Mouse (Mus musculus): ENCODE results near the gene Ulbp1. TPM values are rescaled to one million over a fixed set of nuclear protein-coding genes. Genes with fewer than 3 reads are reported as not detected.
"Not testable (repeated sequence)": the region's sequence is repeated elsewhere in the genome, so short reads cannot be mapped to it uniquely, and the experiment has no call there.

The Ulbp1 gene
- 1.3 TPM in 2 replicates for polyA plus RNA-seq (2015; fragmentation: Nextera tagmentation; extraction: Ambion mirVana)

DNA sequence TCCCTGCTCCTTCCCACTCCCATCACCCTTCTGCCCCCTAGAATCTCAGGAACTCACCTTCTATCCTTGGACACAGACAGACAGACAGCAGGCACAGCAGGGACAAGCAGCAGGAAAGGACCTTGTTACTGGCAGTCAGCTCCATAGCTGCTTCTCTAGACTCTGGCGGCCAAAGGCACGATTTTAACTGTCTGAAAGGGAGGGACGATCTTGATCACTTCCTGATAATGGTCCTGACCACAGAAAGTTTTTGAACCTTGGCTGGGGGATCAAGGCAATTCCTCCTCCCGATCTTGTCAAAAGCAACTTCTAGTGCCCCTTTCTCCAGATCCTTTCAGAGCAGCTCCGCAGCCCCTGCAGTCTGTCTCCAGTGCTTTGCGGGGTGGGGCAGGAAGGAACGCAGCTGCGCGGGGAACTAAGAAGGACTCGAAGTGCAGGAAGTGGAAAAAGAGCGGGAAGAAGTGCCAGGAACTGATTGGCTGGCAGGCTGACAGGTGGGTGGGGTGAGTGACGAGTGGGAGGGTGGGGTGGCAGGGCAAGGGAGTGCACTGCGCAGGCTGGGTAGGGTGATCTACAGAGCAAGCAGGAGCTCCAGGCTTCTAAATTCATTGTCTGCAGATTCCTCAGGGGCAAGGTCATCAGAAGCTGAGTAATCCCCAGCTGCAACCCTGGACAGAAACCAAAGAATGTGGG, at the start of gene Ulbp1:
Gene Ulbp1, minus strand, starts transcription at position 442 of the 693 bp plus-strand sequence.
- H3K4me1 ChIP-seq (ENCODE audit: control insufficient read depth, low read depth, low read length): no peaks in the 10 kb centered on the region; the same call in none of the 2 replicates
- no peak within 1 kb of the TSS for H3K9ac ChIP-seq (ENCODE audit: low read depth, low read length)
- H3K4me2 ChIP-seq (ENCODE audit: low read depth, low read length): peak within 1 kb of the TSS; percentile 48
- WGBS (ENCODE audit: insufficient replicate concordance): 15% methylated on average over 13 of the region's 13 CpGs
- H3K9me3 ChIP-seq (replicated peaks; ENCODE audit: control insufficient read depth, low read length): no peaks in the 10 kb centered on the region
- peak; percentile 75 for ATAC-seq (ENCODE audit: low read depth)
- no peaks in the 10 kb centered on the region for H3K36me3 ChIP-seq (ENCODE audit: control insufficient read depth, insufficient read depth)
- H3K27ac ChIP-seq (ENCODE audit: low read length): no peak within 1 kb of the TSS
- H3K27me3 ChIP-seq (ENCODE audit: control insufficient read depth, insufficient read depth, low read depth, low read length): no peaks in the 10 kb centered on the region
- H3K4me3 ChIP-seq (ENCODE audit: low read depth, low read length): peak within 1 kb of the TSS; percentile 43

DNA sequence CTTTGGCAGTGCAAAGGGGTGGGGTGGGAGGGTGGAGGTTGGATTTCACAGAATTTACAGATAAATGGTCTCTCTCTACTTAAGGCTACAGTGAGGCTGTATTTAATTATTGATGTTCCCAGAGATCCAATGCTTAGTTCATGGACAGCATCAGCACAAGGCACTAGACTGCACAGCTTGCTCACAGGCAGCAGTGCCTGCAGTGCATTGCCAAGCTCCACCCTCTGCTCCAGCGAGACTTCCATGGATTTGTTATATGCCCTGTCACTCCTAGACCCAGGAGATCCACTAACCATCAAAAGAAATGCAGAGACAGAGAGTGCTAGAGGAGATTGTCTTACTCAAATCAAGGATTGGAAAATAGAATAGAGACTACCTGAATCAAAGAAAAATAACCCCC, 24.7 kb upstream of the Ulbp1 start:
- H3K4me3 ChIP-seq (ENCODE audit: low read depth, low read length); H3K9ac ChIP-seq (ENCODE audit: low read depth, low read length); H3K4me1 ChIP-seq (ENCODE audit: control insufficient read depth, low read depth, low read length); H3K9me3 ChIP-seq (replicated peaks; ENCODE audit: control insufficient read depth, low read length); ATAC-seq (ENCODE audit: low read depth); H3K4me2 ChIP-seq (ENCODE audit: low read depth, low read length); H3K36me3 ChIP-seq (ENCODE audit: control insufficient read depth, insufficient read depth); H3K27me3 ChIP-seq (ENCODE audit: control insufficient read depth, insufficient read depth, low read depth, low read length); H3K27ac ChIP-seq (ENCODE audit: low read length): not testable (repeated sequence)
- WGBS (ENCODE audit: insufficient replicate concordance): 27% methylated on average over 1 of the region's 1 CpGs

DNA sequence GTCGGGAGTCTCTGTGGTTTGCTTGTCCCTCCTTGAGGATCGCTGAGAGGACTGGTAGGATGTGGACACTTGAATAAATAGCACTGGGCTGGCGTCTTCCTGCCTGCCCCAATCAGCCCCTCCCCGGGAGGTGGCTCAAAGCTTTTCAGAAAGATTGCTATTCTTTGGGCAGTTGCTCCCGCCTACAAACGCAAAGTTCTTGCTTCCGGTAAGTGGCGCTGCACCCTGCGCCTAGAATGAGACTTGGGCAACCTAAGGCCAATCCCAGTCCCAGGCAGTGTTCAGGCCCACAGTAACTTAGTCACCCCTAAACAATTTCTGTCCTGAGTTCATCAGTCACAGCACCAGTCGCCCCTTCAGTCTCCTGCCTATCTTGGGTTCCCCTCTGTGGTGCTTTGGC, 18.9 kb upstream of the Ulbp1 start:
- not testable (repeated sequence) for ATAC-seq (ENCODE audit: low read depth); H3K36me3 ChIP-seq (ENCODE audit: control insufficient read depth, insufficient read depth); H3K4me1 ChIP-seq (ENCODE audit: control insufficient read depth, low read depth, low read length); H3K9me3 ChIP-seq (replicated peaks; ENCODE audit: control insufficient read depth, low read length); H3K4me2 ChIP-seq (ENCODE audit: low read depth, low read length); H3K4me3 ChIP-seq (ENCODE audit: low read depth, low read length); H3K9ac ChIP-seq (ENCODE audit: low read depth, low read length); H3K27ac ChIP-seq (ENCODE audit: low read length); H3K27me3 ChIP-seq (ENCODE audit: control insufficient read depth, insufficient read depth, low read depth, low read length)
- 8% methylated on average over 10 of the region's 10 CpGs for WGBS (ENCODE audit: insufficient replicate concordance)

- Histone ChIP-seq H3K9ac (ENCODE audit: low read depth, low read length) (no peak overlapping the region), H3K36me3 (ENCODE audit: control insufficient read depth, insufficient read depth) (no peaks in the 10 kb centered on the region), H3K4me3 (ENCODE audit: low read depth, low read length) (no peak overlapping the region), H3K4me2 (ENCODE audit: low read depth, low read length) (no peak overlapping the region), H3K27me3 (ENCODE audit: control insufficient read depth, insufficient read depth, low read depth, low read length) (no peaks in the 10 kb centered on the region), H3K27ac (ENCODE audit: low read length) (no peak overlapping the region), H3K9me3 (replicated peaks; ENCODE audit: control insufficient read depth, low read length) (no peaks in the 10 kb centered on the region), H3K4me1 (ENCODE audit: control insufficient read depth, low read depth, low read length) (no peaks in the 10 kb centered on the region)
- no peak for ATAC-seq (ENCODE audit: low read depth)
- 29% methylated on average over 4 of the region's 4 CpGs for WGBS (ENCODE audit: insufficient replicate concordance)
Measured at GRCm38 (mm10) chr10:7483650-7484049, 10.2 kb upstream of the Ulbp1 start.

DNA sequence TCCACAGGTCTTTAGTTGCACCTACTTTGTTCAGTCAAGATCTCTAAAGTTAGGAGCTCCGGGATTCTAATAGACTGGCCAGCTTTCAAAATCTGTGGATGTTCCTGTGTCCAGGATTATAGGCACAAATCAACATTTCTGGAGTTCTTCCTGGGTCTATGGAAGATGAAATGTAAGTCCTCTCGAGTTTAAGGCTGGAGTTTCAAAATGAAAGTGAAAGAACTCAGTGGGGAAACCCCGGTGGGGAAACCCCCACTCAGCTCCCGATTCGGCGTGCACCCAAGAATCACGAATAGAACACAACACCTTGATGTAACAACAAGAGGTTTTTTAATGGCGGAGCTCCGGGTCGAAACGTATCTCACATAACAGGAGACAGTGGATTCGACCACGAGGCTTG, 787 bp upstream of the Ulbp1 start:
- not testable (repeated sequence) for H3K36me3 ChIP-seq (ENCODE audit: control insufficient read depth, insufficient read depth); H3K4me1 ChIP-seq (ENCODE audit: control insufficient read depth, low read depth, low read length); ATAC-seq (ENCODE audit: low read depth); H3K4me2 ChIP-seq (ENCODE audit: low read depth, low read length); H3K4me3 ChIP-seq (ENCODE audit: low read depth, low read length); H3K9me3 ChIP-seq (replicated peaks; ENCODE audit: control insufficient read depth, low read length); H3K27me3 ChIP-seq (ENCODE audit: control insufficient read depth, insufficient read depth, low read depth, low read length); H3K27ac ChIP-seq (ENCODE audit: low read length); H3K9ac ChIP-seq (ENCODE audit: low read depth, low read length)
- 66% methylated on average over 7 of the region's 13 CpGs for WGBS (ENCODE audit: insufficient replicate concordance)

DNA sequence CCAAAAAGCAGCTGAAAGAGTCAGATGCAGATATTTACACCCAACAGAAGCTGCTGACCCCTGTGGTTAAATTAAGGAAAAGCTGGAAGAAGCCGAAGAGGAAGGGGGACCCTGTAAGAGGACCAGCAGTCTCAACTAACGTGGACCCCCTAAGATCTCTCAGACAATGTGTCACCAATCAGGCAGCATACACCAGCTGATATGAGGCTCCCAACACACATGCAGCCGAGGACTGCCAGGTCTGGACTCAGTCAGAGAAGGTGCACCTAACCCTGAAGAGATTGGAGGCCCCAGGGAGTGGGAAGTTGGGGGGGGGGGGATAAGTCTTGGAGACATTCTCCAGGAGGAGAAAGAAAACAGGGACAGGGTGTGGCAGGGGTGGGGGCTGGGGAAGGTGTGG, 1.8 kb downstream of the Ulbp1 start:
- Histone ChIP-seq H3K27me3 (ENCODE audit: control insufficient read depth, insufficient read depth, low read depth, low read length) (no peaks in the 10 kb centered on the region), H3K36me3 (ENCODE audit: control insufficient read depth, insufficient read depth) (no peaks in the 10 kb centered on the region), H3K27ac (ENCODE audit: low read length) (no peak overlapping the region), H3K4me1 (ENCODE audit: control insufficient read depth, low read depth, low read length) (no peaks in the 10 kb centered on the region; the same call in none of the 2 replicates), H3K4me2 (ENCODE audit: low read depth, low read length) (no peak overlapping the region), H3K9me3 (replicated peaks; ENCODE audit: control insufficient read depth, low read length) (no peaks in the 10 kb centered on the region), H3K9ac (ENCODE audit: low read depth, low read length) (no peak overlapping the region), H3K4me3 (ENCODE audit: low read depth, low read length) (no peak overlapping the region)
- 45% methylated on average over 3 of the region's 3 CpGs for WGBS (ENCODE audit: insufficient replicate concordance)
- no peak for ATAC-seq (ENCODE audit: low read depth)

- Histone ChIP-seq H3K27me3 (ENCODE audit: control insufficient read depth, insufficient read depth, low read depth, low read length) (no peaks in the 10 kb centered on the region), H3K9me3 (replicated peaks; ENCODE audit: control insufficient read depth, low read length) (no peaks in the 10 kb centered on the region), H3K4me3 (ENCODE audit: low read depth, low read length) (peak overlapping the region; percentile 29; the same call in 1 of the 2 replicates), H3K36me3 (ENCODE audit: control insufficient read depth, insufficient read depth) (no peaks in the 10 kb centered on the region), H3K4me2 (ENCODE audit: low read depth, low read length) (peak overlapping the region; percentile 43), H3K27ac (ENCODE audit: low read length) (no peak overlapping the region), H3K4me1 (ENCODE audit: control insufficient read depth, low read depth, low read length) (no peaks in the 10 kb centered on the region; the same call in none of the 2 replicates), H3K9ac (ENCODE audit: low read depth, low read length) (no peak overlapping the region)
- WGBS (ENCODE audit: insufficient replicate concordance): 5% methylated on average over 7 of the region's 7 CpGs
- no peak for ATAC-seq (ENCODE audit: low read depth)
Measured at GRCm38 (mm10) chr10:7470457-7470856, 3.0 kb downstream of the Ulbp1 start.

- not testable (repeated sequence) for H3K9ac ChIP-seq (ENCODE audit: low read depth, low read length)
- peak overlapping the region; percentile 29; the same call in 1 of the 2 replicates for H3K4me3 ChIP-seq (ENCODE audit: low read depth, low read length)
- WGBS (ENCODE audit: insufficient replicate concordance): 0% methylated on average over 7 of the region's 7 CpGs
Measured at GRCm38 (mm10) chr10:7469716-7470414, 3.6 kb downstream of the Ulbp1 start.

DNA sequence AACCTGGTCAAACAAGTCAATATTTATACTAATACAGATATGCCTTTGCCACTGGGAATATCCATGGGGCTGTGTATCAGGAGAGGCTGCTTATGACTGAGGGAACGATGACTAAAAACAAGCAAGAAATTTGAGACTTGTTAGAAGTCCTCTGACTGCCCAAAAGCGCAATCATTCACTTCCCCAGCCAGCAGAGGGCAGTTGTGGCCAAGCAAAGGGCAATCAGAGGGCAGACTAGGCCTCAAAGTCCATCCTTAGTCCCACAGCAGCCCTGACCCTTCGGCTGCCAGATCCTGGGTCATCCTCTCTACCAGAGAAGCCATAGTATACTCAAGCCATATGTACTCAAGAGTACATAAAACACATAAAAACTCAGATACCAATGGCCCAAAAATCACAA, 11.4 kb downstream of the Ulbp1 start:
- Histone ChIP-seq H3K4me2 (ENCODE audit: low read depth, low read length) (no peak overlapping the region), H3K4me1 (ENCODE audit: control insufficient read depth, low read depth, low read length) (no peaks in the 10 kb centered on the region), H3K4me3 (ENCODE audit: low read depth, low read length) (no peak overlapping the region), H3K27me3 (ENCODE audit: control insufficient read depth, insufficient read depth, low read depth, low read length) (no peaks in the 10 kb centered on the region), H3K36me3 (ENCODE audit: control insufficient read depth, insufficient read depth) (no peaks in the 10 kb centered on the region), H3K9ac (ENCODE audit: low read depth, low read length) (no peak overlapping the region), H3K9me3 (replicated peaks; ENCODE audit: control insufficient read depth, low read length) (no peaks in the 10 kb centered on the region), H3K27ac (ENCODE audit: low read length) (no peak overlapping the region)
- WGBS (ENCODE audit: insufficient replicate concordance): 52% methylated on average over 3 of the region's 3 CpGs
- no peak for ATAC-seq (ENCODE audit: low read depth)

More at GRCm38 (mm10) chr10:7469716-7470414, 3.6 kb downstream of the Ulbp1 start:
- H3K4me1 ChIP-seq (ENCODE audit: control insufficient read depth, low read depth, low read length); ATAC-seq (ENCODE audit: low read depth); H3K27ac ChIP-seq (ENCODE audit: low read length); H3K9me3 ChIP-seq (replicated peaks; ENCODE audit: control insufficient read depth, low read length); H3K27me3 ChIP-seq (ENCODE audit: control insufficient read depth, insufficient read depth, low read depth, low read length); H3K36me3 ChIP-seq (ENCODE audit: control insufficient read depth, insufficient read depth): not testable (repeated sequence)
- H3K4me2 ChIP-seq (ENCODE audit: low read depth, low read length): peak overlapping the region; percentile 43

Data from liver, embryonic 16.5 days (tissue).